Mouse (Mus musculus) spleen, adult 18-20 months (tissue): ENCODE measurements around the gene Cacng8.
A peak's percentile ranks its signal among the peaks of the same experiment; 100 is the strongest.

Experiments used
- DNase-seq, 2 experiments: peaks; one replicate each; pipeline ENCODE4 v3.0.0; 2022; ENCODE audit warnings: mixed read lengths in 2 of 2

Cacng8 gene

DNA sequence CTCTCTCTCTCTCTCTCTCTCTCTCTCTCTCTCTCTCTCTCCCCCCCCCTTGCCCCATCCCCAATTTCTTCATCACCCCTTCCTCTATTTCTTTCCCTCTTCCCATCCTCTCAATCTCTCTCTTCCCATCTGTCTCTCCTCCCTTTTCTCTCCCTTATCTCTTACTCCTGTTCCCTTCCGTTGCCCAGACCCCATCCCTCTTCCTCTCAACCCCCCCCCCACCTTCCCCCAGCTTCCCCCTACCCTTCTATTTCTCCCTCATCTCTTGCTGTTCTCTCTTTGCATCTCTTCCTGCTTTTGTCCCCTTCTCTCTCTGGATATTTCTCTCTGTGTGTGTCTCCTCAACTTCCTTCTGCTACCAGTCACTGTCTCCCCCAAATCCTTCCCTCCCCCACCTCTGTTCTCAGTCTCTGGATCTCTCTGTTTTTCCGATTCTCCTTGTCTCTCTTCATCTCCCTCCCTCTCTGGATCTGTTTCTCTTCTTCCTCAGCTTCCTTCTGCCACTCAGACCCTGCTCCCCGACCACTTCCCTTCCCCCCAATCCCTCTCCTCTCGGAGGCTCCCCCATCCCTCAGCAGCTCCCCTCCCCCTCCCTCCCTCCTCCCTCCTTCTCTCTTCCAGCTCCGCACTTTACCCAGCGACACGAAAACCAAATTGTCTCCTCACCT, at the start of gene Cacng8:
TSS of gene Cacng8 (plus strand) at position 271 of the 668 bp plus-strand sequence.
- no peak for DNase-seq

DNA sequence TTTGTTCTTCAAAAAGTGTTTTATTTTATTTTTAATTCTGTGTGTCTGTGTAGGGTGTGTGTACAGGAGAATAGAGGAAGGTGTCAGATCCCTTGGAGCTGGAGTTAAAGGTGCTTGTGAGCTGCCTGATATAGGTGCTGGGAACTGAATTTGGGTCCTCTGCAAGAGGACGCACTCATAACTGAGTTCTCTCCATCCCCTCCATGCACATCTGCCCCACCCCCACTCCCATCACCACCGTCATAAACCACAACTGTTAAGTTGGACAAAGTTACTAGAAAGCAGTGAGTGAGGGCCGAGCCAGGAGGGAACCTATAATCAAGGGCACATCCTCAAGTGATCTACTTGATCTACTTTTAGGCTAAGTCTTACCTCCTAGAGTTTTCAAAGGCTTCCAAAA, 46.6 kb upstream of the Cacng8 start:
- no peak for DNase-seq

DNA sequence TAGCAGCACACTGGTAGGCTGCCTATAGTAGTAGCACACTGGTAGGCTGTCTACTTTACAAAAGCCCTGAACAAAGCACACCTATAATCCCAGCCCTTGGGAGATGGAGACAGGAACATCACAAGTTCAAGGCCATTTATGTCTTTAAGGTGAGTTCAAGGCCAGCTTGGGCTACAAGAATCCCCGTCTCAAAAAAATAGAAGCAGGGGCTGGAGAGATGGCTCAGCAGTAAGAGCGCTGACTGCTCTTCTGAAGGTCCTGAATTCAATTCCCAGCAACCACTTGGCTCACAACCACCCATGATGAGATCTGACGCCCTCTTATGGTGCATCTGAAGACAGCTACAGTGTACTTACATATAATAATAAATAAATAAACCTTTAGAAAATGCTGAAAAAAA, 45.2 kb upstream of the Cacng8 start:
- no peak for DNase-seq

DNA sequence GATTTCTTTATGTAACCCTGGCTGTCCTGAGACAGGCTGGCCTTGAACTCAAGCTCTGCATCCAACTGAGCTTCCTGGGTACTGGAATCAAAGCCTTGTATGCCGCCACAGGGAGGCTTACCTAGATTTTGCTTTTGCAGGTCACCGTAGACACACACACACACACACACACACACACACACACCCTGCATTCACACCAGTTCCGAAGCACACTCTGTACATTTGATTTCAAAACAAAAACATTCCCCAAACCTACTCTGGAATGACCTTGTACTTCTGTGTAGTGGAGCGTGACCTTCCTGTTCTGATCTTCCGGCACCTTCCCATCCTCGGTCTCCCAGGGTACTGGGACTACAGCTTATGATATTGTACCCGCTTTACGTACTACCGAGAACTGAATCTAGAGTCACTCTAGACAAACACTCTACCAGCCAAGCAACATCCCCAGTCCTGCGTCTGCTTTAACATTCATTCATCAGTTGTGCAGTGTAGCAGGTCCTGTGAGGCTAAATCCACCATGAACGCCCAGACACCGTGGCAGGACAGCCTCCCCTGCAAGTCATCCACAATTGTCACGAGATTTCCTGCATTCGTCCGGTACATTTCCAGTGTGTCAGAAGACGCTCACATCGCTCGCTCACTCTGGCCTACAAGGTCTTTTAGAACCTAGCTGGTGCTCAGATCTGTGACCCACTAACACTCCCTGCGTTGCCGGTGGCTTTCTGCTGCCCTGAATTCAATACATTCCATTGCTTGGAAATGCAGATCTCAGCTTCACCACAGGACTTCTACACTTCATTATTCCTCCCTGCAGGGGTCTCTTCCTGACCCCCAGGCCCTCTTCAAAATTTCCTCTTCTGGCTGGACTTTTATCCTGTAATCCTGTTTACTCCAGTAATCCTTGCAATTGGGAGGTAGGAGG, 42.9 kb upstream of the Cacng8 start:
- DNase-seq = no peak

DNA sequence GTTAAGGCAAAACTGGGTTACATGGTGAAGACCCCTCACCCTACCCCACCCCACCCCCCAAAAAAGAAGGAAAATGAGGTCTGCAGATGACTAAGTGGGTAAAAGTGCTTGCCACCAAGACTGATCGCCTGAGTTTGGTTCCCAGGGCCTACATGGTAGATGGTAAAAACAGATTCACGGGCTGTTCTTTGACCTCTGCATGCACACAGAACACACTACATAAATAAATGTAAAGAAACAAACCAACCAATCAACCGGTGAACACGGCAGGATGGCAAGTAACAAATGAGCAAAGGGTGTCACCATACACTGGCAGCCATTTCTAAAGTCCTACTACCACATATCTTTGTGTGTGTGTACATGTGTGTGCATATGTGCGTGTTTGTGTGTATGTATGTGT, 42.2 kb upstream of the Cacng8 start:
- no peak for DNase-seq

DNA sequence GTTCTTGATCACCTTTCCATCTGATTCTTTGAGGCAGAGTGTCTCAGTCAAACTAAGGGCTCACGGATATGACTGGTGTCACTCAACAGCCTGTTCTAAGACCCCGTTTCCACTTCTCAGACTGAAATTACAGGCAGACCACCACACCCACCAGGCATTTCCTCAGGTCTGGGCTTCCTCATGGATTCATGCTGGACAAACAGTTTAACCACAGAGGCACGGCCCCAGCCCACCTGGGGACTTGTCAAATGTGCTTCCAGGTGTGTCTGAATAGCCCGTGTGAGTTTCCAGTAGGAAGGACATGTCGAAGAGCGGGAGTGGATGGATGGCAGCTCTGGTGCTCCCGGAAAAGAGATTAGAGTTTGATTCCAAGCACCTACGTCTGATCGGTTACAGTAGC, 40.7 kb upstream of the Cacng8 start:
- no peak for DNase-seq

DNA sequence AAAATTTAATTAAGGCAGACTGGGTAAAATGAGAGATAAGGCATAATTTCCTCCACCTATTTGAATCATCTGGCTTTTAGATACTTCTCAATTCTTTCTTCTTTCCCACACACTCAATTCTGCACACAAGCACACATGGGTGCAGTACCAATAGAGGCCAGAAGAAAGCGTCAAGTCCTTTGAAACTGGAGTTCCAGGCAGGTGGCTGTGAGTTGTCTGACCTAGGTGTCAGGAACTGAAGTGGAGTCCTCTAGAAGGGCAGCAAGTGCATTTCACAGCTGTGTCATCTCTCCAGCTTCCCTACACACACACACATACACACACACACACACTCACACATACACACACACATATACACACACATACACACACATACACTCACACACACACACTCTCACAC, 38.9 kb upstream of the Cacng8 start:
- no peak for DNase-seq

DNA sequence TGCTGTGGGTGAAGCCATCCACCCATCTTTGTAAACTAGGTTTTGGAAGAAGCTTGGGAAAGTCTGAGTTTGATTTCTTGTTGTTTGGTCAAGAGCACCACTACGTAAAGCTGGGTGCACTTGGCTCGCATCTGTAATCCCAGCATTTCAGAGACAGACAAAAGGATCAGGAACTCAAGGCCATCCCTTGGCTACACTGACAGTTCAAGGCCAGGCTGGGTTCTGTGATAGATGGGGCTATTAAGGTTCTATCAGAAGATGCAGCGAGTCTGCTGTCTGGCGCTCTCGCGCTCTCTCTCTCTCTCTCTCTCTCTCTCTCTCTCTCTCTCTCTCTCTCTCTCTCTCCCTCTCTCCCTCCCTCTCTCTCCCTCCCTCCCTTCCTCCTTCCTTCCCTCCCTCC, 35.6 kb upstream of the Cacng8 start:
- DNase-seq = no peak

DNA sequence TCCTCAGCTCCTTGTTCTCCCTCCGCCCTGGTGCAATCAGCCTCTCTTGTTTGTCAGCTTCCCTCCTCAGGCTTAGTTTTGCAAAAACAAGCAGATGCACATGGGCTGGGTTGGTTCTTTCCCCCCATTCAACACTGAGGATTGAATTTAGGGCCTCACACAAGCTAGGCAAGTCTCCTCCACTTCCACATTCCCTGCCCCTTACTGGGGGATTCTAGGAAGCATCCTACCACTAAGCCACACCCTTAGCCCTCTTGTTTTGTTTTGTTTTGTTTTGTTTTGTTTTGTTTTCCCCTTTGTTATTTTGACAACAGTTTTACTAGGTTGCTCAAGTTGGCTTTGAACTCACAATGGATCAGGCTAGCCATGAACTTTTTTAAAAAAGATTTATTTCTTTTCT, 29.8 kb upstream of the Cacng8 start:
- no peak for DNase-seq

DNA sequence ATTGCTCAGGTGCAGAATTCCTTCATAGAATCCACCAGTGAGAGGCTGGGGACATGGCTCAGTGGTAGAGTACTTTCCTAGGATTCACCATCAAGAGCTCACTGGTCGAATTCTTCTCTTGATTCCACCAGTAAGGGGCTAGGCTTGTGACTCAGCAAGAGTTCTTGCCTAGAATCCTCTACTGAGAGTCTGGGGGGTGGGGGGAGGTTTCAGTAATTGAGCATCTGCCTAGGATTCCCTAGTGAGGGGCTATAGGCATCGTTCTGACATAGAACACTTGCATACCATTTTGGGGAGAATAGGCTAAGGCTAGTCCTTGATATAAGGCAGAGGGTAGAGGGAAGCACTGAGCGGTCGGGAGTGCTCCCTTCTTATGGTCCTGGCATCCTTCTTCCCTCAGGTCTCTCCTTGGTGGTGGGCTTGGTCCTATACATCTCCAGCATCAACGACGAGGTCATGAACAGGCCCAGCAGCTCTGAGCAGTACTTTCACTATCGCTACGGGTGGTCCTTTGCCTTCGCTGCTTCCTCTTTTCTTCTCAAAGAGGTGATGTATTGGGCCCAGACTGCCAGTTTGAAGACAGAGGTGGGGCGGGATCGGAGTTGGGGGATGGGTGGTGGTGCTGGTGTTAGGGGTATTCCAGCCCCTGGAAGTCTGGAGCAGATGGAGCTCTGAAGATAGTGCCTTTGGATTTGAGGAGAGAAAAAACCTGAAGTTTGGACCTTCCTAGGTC, 24.8 kb upstream of the Cacng8 start:
- no peak for DNase-seq

DNA sequence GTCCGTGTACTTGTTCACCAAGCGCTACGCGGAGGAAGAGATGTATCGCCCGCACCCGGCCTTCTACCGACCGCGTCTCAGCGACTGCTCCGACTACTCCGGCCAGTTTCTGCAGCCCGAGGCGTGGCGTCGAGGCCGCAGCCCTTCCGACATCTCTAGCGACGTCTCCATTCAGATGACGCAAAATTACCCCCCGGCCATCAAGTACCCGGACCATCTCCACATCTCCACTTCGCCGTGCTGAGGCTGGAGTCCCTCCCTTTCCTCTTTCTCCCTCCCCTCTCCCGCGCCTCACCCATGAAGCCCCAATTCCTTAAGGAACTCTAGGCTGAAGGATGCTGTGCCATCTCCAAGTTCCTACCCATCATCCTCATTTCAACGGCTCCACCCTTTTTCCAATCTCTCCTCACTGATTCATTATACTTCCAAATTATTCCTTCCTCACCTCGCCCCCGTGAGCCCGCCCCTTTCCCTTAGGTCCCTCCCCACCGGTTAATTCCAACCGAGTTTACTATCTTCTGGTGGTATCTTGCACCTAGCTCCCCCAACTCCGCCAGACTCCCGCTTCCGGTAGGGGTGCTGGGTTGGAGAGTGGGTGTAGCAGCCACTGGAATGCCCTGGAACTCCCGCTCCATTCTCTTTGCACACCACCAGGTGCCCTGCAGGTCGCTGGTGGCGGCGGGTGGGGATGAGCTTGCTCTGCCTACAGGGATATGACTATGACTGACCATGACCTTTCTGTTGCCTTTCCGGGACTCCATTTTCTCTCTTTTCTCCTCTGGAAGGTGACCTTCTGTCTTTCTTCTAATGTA, 23.6 kb upstream of the Cacng8 start:
- DNase-seq = no peak

DNA sequence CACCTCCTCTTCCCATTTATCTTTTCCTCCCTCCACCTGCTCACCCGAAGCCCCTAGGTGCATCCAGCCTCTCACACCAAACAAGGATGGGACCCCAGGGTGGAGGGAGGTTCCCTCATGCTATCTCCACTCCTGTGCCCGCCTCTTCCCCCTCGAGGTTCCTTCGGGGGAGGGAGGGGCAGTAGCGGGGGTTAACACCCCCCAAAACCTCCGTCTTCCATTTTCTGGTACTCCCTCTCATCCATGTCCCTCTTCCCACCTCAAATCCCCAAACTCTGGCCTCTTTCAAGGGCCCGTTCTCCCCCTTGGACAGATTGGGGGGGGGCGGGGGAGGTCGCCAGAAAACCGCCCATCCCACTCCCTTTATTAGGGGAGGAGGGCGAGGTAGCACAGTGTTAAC, 22.9 kb upstream of the Cacng8 start:
- DNase-seq = no peak

DNA sequence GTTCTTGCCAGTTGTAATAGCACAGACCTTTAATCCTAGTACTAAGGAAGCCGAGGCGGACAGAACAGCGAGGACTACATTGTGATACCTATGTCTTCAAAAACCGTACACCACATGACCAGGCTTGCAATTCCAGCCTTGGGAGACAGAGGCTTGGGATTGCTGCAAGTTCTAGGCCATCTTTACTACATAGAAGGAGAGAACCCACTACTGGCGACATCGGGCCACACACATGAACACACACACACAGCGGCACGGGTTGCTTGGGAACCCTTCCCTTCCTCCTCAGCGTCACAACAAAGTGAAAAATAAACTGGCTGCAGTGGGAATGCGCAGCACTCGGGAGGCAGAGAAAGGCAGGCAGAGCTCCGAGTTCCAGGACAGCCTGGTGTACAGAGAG, 22.2 kb upstream of the Cacng8 start:
- no peak for DNase-seq

DNA sequence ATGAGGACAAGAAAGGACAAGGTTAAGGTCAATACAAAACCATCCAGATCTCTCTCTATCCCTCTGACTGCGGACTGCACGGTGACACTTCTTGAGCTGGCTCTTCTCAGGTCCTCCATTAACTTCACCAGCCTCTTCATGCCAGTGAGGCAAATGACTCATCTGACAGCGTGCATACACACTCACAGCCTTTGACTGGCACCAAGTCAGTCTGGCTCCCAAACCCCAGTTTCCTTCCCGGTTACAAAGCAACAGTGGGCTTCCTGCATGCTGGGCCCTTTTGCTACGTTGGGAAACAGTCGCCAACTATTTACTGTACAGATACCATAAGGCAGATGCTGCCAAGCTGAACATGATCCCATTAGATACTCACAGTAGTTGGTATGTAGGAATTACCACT, 21.3 kb upstream of the Cacng8 start:
- no peak for DNase-seq

DNA sequence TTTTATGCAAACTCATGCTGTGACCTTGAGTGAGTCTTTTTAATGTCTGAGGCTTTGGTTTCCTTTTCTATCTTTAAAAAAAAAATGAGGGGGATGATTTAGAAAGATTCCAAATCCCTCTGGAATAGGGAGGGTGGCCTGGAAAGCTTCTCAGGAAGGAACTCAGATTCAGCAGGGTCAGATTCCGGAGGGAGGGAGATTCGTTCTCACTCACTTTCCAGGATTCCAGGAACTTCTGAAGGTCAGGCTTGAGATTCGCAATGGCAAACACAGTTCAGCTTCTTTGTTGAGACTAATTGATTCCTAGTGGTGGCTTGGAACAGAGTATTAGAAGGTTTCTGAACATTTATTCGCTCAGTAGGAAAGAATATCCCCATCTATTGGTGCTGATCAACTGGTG, 20.1 kb upstream of the Cacng8 start:
- no peak for DNase-seq

DNA sequence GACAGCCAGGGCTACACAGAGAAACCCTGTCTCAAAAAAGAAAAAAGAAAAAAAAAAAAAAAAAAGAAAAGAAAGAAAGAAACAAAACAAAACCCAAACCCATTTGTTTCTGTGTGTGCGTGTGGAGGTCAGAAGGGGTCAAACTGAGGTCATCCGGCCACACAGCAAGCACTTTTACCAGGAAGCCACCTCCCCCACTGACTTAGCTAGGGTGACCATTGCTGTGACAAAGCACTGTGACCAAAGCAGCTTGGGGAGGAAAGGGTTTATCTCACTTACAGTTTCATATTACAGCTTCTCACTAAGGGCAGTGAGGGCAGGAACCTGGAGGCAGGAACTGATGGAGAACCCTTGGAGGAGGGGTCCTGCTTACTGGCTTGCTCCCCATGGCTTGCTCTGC, 18.1 kb upstream of the Cacng8 start:
- no peak for DNase-seq

DNA sequence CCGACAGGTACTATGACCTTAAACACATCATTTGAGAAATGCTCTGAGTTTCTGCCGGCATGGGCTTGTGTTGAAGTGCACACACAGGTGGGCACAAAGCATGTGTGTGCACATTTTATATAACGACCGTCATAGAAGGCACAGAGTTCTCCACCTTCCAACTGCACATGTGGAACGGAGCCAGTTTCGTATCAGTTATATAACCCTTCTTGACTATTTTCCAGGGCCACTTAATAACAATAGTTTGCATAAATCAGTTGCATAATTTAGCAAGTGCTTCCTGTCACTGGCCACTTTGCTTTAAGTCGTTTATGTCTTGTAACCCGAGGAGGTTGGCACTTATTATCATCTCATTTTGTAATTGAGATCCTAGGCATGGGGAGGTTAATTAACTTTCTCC, 16.7 kb upstream of the Cacng8 start:
- no peak for DNase-seq

DNA sequence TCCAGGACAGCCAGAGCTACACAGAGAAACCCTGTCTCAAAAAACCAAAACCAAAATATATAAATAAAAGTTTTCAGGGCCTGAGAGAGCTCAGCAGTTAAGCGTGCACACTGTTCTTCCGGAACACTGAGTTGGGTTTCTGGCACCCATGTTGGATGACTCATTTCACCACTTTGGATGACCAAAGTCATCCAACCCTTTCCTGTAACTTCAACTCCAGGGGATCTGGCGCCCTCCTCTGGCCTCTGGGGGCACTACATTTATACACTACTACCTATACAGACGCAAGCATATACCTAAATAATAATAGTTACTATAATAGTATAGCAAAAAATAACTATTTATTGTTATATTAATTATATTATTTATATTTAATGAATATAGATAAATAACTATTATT, 13.7 kb upstream of the Cacng8 start:
- peak; percentile 19 to 47 for DNase-seq

DNA sequence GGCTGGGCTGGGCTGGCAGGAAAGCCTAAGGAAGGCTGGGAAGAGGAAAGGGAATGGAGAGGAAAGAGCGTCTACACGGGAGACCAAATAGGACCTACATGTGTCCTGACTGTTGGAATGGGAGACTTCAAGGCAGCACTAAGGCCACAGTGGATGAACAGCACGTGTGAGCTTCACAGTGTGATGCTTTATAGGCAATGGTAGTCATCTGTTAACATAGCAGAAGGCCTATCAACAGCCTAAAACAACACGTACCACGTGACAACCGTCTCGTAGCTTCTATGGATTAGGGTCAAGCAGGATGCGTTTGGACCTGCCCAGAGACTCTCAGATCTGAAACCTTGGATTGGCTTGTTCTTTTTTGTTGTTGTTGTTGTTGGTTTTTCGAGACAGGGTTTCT, 8.4 kb upstream of the Cacng8 start:
- no peak for DNase-seq

DNA sequence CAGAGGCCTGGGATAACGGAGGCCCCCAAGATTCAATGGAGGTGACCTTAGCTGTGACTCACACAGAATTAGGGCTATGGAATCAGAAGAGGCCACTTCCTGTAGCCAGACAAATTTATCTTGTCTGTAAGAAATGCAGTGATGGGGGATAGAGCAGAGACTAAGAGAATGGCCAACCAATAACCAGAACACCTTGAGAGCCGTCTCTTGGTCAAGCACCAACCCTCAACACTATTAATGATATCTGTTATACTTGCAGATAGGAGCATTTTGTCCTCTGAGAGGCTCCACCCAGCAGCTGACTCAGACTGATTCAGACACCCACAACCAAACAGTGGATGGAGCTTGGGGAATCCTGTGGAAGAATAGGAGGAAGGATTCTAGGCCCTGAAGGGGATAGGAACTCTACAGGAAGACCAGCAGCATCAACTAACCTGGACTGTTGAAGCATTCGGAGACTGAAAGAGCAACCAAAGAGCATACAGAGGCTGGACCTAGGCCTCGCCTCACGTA, 5.6 kb upstream of the Cacng8 start:
- DNase-seq = no peak

DNA sequence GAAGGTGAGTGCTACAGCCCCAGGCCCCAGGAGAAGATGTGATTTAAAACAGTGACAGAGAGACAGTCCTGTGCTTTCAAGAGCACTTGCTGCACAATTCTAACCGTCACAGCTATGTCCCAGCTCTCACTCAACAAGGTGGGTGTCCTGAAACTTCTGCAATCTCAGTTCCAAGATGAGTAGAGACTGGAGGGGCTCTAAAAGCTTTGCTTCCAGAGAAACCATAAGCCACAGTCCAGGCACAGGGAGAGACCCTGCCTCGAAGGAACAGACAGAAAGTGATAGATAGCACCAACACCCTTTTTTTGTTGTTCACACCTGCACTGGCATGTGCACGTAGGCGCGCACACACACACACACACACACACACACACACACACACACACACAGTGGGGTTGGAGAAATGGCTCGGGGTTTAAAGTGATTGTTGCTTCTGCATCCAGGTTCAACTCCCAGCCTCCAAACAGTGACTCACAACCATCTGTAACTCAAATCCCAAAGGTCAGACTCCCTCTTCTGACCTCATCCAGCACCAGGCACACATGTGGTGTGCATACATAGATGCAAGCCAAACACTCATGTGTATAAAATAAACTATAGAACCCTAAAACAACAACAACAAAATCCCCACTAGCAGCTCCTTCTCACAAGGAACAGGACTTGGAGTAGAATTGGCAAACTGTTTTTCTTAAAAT, 4.3 kb upstream of the Cacng8 start:
- no peak for DNase-seq

DNA sequence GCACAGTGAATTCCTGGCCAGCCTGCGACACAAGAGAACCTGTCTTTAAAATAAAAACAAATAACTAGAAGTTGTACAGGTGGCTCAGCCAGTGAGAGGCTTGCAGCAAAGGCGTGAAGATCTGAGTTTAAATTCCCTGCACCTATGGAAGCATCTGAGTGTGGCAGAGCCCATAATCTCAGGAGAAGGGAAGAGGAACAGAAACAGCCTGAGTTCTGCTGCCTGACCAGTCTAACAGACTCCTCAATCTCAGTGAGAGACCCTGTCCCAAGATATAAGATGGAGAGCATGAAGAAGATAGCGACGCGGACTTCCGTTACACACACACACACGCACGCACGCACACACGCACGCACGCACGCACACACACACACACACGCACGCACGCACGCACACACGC, 2.7 kb upstream of the Cacng8 start:
- DNase-seq = no peak
